Mouse (Mus musculus) cerebral cortex, adult 2 months (tissue): ENCODE measurements around the gene Ubac2.

Experiments
- WGBS: fragments of 180-500 bp; shearing (Covaris S2); methylation state at CpG from one replicate; pipeline ENCODE4 v1.1.7; 2018; 5-methylcytosine and 5-hydroxymethylcytosine counted together

Gene Ubac2

DNA sequence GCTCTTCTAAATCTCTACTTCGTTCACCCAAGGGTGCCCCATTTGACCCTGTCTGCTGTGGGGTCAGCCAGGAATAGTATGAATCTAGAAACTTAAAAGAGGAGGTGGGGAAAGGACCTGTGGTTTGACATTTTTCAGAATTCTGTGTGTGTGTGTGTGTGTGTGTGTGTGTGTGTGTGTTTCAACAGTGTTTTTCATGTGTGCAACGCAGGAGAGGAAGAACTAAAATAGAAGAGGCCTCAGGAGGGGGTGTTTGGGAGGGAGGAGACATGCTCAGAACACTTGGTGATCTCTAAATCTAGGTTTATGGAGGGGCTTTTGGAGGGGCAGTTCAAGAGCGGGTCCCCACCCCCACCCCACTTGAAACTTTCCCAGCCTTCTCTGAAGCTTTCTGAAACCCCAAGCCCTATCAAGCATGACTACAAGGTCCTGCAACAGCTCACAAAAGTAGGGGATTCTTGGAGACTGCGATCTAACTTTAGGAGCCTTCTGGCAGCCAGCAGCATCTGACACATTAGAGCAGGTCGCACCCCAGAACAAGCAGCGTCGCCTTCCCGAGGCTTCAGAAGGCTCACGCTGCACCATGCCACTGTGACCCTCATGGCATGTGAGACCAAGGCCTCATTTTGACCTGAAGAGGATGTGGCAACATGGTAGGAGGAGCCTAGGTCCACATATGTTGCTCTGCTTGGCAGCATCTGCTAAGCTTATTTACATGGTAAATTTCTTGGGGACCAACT is 174.6 kb downstream of the Ubac2 start:
- WGBS, result 79% methylated on average over 9 of the region's 9 CpGs

DNA sequence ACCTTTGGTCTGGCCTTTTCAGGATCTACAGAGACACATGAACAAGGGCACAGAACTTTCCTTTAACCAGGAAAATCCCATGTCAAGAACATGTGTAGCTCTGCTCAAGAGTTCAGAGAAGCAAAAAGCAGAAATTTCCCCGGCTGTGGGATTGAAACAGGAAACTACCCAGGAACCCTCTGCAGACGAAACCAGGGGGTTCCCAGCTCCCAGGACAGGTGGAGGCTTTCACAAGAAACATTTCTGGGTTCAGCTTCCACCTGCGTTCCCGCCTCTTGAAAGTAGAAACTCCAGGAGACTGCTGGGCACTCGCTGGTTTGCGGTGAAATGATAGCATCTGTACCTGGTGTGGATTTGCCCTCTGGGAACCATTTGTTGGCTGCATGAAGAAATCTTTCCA is 178.5 kb downstream of the Ubac2 start:
- WGBS, result 90% methylated on average over 6 of the region's 6 CpGs

DNA sequence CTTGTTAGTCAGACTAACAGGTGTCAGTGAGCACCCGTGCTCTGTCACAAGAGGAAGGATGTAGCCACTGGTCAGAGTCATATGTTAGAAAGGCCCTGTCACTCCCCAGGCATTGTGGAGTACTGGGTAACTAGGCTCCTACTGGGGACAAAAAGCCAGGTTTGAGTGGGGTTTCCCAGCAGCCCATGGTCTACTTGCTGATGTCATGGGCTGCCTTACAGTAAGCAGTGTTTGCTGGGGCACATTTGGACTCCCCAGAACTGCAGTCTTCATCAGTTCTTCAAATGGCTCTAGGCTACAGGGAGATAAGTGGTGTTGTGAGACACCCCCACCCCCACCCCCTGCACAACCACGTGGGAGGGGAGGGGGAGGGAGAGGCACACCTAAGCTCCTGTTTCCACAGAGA is 179.5 kb downstream of the Ubac2 start:
- WGBS, result 39% methylated on average over 2 of the region's 2 CpGs

DNA sequence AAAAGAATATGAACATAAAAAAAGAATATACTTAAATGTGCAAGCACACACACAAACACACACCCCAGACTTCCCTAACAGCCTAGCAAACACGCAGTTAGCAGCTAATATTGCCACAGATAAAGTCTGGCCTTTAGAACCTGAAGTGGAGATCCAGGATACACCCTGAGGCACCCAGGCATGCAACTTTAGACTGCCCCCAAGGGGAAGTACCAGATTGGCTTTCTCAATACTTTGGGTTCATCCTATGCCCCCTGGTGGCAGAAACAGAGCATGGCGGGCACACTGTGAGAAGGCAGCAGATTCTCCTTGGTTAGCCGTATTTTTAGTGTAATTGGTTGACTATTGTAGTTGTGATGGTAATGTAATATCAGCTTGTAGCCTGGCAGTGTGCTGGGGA is 182.2 kb downstream of the Ubac2 start:
- 10% methylated on average over 3 of the region's 3 CpGs for WGBS

DNA sequence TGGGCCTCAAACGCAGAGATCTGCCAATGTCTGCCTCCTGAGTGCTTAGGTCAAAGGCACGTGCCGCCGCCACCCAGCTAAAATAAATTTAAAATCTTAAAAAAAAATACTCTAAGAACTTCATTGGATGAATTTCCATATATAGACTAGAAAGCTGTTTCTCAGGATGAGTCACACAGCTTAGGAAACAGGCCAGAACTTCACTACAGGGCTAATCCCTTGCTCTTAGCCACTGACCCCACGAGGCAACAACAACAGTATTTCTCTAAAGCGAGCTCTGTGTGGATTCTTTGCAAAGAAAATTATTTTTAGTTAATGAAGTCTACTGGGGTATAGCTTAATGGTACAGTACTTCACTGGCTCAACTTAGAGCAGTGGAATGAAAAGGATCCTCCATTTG is 183.0 kb downstream of the Ubac2 start:
- 49% methylated on average over 6 of the region's 6 CpGs for WGBS

DNA sequence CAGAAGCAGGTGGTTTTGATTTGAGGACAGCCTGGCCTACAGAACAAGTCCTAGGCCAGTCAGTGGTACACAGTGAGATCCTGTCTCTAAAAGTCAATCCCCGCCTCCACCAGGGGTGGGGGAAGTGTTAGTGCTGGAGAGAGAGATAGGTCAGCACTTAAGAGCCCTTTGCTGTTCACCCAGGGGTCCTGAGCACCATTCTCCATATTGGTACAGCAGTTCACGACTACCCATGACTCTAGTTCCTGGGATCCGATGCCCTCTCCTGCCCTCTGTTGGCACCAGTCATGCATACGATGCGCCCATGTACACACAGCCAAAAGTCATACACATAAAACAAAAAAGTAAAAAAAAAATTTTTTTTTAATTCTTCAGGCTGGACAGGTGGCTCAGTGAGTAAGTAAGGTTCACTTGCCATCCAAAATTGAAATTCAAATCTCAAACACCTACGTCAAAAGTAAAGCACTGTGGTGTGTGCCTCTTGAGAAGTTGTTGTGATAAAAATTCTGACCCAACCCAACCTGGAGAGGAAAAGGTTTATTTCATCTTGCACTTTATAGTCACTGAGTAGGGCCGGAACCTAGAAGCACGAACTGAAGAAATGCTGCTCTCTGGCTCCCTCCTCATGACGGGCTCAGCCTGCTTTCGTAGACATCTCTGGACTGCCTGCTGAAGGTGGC is 184.1 kb downstream of the Ubac2 start:
- 91% methylated on average over 10 of the region's 10 CpGs for WGBS

DNA sequence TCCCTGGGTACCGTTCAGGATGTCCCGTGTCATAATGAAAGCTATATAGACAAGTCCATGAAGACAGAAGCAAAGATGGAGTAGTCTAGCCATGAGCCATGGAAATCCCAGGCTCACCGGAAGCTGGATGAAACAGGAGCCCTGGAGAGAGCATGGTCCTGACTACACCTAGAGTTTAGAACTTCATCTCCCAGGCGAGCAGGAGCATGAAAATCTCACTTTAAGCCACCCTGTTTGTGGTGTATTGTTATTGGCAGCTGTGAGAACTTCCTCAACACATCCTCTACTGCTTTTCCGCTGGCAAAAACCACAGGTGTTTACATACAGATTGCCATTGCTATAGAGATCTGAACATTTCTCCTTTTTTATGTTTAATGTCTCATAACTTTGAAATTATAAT is 185.2 kb downstream of the Ubac2 start:
- 77% methylated on average over 5 of the region's 5 CpGs for WGBS

DNA sequence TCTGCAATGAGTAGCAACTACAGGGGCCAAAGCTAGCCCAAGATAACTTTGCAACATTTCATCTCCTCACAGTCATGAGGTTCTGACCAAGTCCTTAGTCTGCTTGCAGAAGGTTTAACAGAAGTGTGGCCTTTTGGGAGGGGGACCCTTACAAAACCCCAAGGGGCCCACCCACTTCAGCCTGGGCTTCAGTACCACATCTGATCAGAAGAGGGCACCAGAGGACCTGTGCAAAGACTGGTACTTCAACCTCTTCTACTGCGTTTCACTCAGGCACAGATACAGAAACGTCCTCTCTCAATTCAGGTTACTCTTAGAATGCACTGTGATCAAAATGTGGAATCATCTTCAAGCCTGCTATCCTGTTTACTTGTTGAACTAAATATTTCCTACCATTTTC is 186.1 kb downstream of the Ubac2 start:
- WGBS, result 0% methylated on average over 2 of the region's 2 CpGs

DNA sequence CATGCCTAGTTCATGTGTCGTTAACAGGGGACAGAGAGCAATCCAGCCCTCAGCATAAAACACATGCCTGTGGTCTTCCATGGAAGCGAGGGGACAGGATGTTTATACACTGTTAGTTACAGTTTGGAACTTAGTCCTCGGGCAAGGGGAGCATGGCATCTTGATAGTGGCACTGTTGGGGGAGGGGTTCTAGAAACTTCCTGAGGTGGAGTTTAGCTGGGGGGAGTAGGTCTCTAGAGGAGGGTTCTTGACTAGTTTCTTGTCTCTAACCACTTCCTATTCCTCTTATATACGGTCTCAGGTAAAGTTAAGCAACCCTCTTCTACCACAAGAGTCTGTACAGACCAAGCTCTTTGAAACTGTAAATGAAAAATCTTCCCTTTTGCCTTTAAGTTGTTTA is 187.8 kb downstream of the Ubac2 start:
- 81% methylated on average over 4 of the region's 4 CpGs for WGBS

DNA sequence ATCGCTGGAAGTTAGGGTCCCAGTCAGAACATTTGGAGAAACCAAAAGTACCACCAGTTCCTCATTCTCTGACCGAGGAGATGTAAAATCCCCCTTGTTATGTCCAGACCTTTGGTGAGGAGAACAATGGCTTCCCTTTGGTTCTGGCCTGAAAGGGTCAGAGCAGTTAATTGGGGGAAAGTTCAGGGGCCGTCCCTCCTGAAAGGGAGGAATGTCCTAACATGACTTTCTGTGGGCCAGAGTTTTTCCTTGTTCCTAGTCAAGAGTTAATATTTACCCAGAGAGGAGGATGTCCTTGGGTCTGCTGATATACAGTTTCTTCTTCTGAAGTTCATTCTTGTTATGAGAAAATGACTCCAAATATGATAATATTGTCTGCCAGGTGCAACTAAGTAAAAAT is 189.6 kb downstream of the Ubac2 start:
- WGBS, result 65% methylated on average over 3 of the region's 3 CpGs

DNA sequence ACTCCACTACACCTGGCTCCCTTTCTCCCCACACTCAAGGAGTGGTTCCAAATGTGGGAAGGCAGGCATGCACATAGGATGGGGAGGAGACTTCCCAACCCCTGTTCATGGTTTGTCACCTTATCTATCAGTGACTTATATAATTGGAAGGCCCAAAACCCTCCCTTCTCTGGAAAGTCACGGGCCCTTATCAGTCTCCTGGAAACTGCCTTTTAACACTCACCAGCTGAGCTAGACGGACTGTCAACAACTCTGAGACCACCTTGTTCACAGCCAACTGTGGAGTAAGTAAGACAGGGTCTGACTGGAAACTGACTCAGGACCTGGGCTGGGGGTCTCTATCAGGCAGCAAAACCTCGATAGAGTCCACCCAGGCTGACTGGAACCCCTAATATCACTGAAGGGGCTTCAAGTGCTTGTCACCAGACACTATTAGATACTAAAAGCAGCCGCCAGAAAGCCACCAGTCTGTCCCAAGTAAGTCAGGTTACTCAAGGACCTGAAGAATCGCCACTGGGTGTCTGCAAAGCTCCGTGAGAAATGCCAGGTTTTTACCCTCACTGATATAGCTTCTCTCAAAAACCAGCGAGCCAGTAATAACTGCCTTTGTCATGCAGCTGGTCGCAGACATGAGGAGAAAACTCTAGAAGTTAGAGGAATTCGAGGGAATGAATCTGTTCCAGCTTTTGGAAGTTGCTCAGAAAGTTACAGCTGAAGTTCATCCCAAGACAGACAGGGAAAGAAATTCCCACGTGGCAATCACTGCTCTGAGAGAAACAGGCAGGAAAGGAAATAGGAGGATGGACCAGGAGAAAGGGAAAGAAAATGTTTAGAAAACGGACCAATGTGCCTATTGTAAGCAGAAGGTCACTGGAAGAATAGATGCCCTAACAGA is 190.6 kb downstream of the Ubac2 start:
- WGBS, result 65% methylated on average over 11 of the region's 11 CpGs

DNA sequence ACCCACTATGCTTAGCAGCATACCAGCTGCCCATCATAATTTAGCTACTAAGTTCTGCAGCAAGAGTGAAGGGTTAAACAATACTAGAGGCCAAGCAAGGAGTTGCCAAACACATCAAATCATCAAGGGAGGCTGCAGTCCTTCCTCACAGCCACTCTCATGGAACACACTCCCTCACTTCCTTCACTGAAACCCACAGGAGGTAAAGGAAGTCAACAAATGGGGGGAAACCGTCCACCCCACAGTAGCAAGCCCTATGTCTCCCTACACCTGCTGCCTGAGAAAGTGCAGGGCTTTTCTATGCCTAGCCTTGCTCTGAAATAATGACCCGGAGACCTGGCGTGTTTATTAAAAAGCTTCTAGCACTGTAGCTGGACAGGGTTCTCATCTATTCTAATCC is 191.5 kb downstream of the Ubac2 start:
- WGBS, result 80% methylated on average over 3 of the region's 3 CpGs
